Comparison of ENCODE assay signal across 15 mouse cellular contexts in the genomic region with DNA sequence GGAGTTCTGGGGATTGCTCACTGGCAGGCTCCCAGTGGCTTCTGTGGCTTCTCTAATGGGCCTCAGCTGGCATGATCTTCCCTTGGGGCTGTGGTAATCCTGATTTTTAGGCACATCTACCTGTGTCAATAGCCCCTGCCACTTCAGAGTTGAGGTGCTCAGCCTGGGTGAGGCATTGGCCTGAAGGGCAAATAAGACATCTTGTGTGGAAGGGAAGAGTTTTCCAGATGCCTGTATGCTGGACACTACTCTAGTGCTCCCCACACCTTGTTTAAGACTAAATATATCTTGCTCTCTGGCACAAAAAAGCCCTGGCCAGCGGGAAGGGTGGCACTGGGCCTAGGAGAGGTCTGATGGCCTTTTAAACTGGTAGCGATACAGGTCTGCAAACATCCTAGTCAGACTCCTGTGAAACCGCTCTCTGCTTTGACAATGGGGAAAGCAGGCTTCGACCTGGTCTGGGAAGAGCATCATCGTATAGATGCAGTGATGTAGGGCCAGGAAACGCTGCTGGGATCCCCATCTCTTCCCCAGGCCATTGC. TPM values are rescaled to one million over a fixed set of nuclear protein-coding genes. Genes with fewer than 3 reads are reported as not detected.
"Had no signal": no experiment of that assay in that cellular context is flagged by ENCODE, and none has a peak within 500 bp of the region (broad histone marks: within the 10 kb centered on the region; RNA-seq: fewer than 3 reads in every experiment).

No protein-coding gene starts in this region.

- H3K9ac ChIP-seq: lung, embryonic 14.5 days; midbrain, embryonic 12.5 days; neural tube, embryonic 12.5 days; stomach, embryonic 15.5 days had no signal

- H3K36me3 ChIP-seq: midbrain, embryonic 10.5 days; midbrain, embryonic 12.5 days; neural tube, embryonic 12.5 days; stomach, embryonic 15.5 days had no signal

- H3K4me3 ChIP-seq: midbrain, embryonic 10.5 days; midbrain, embryonic 12.5 days; neural tube, embryonic 12.5 days; stomach, embryonic 15.5 days had no signal

- H3K4me2 ChIP-seq: lung, embryonic 14.5 days; midbrain, embryonic 12.5 days; neural tube, embryonic 12.5 days; stomach, embryonic 15.5 days had no signal

- H3K9me3 ChIP-seq: midbrain, embryonic 10.5 days; midbrain, embryonic 12.5 days; neural tube, embryonic 12.5 days; stomach, embryonic 15.5 days had no signal

- DNase-seq: lung, embryonic 14.5 days; lung, postnatal 10 days; lung, postnatal 4 days; midbrain, embryonic 14.5 days; right cerebral cortex, postnatal 14 days; thymus, adult 2 months; thymus, postnatal 25 days; thymus, postnatal 4 days had no signal

- H3K27ac ChIP-seq: midbrain, embryonic 10.5 days; midbrain, embryonic 12.5 days; neural tube, embryonic 12.5 days; stomach, embryonic 15.5 days; stomach, postnatal 0 days had no signal

- H3K4me1 ChIP-seq: midbrain, embryonic 12.5 days had no signal

- H3K27me3 ChIP-seq: midbrain, embryonic 12.5 days; neural tube, embryonic 12.5 days; stomach, embryonic 15.5 days had no signal

- ATAC-seq: midbrain, embryonic 16.5 days had no signal

RNA-seq across cellular contexts. Expression of gene Col5a1, which starts 33.2 kb away (rescaled TPM):
- total RNA-seq: neutrophil, adult 5-6 weeks had no signal
